Mouse (Mus musculus): ENCODE measurements at regions not wholly inside any gene's neighbourhood (a gene's known extent, or its start where the extent isn't known, plus 50 kb on each side); places are given as distances from the start of the nearest gene placed in this dataset.

DNA sequence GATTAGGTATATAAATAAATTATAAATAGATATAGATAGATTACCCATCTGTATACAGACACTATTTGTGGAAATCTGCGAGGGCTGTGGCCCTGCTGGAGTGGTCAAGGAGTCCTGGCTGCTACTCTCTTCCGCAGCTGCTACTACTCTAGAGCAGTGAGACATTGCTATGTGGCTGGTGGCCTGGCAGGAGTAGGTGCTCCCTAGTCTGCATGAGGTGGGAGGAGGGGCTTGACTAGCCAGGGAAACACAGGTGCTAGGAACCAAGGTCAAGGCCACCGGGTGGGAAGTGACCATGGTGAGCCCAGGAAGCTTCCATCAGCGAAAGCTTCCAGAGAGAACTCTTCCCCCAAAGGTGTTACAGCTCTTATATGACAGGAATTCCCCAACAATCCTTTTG, 100.3 kb downstream of the Dyrk2 start:
- Histone ChIP-seq H3K27ac (ENCODE audit: control insufficient read depth, insufficient read depth, low read length) (no peak overlapping the region), H3K27me3 (ENCODE audit: control insufficient read depth, insufficient read depth, low read length) (no peaks in the 10 kb centered on the region), H3K36me3 (ENCODE audit: control insufficient read depth, insufficient read depth, low read length) (no peaks in the 10 kb centered on the region), H3K4me3 (ENCODE audit: control insufficient read depth, insufficient read depth, low read length) (no peak overlapping the region), H3K4me1 (replicated peaks; ENCODE audit: control insufficient read depth, insufficient read depth, low read length) (peaks cover 9% of the 10 kb centered on the region; the same call in 1 of the 2 replicates)
- DNase-seq = no peak
- TF ChIP-seq POLR2A (IDR thresholded peaks at IDR 0.05; ENCODE audit: control insufficient read depth, extremely low read depth, insufficient read depth, low read length, poor library complexity) (no peak), CTCF (IDR thresholded peaks at IDR 0.05; ENCODE audit: borderline replicate concordance, control insufficient read depth, extremely low read depth, insufficient read depth, low read length, poor library complexity) (no peak)
- 93% methylated on average over 4 of the region's 4 CpGs for WGBS

DNA sequence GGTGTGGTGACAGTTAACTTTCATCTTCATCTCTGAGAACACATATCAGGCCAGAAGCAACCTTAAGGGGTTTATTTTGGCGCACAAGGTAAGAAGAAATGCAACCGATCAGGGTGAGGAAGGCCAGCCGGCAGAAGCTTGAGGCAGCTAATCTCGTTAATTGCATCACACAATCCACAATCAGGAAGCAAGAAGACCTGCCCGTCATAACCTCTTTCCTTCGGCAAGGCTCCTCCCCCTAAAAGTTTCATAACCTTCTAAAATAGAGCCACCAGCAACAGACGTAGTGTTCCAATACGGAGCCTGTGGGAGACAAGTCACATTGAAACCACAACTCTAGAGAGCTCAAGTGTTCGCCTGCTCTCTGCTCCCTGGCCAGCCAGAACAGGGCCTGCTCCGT, 91.4 kb downstream of the Dyrk2 start:
- no peak for TF ChIP-seq CTCF (IDR thresholded peaks at IDR 0.05; ENCODE audit: borderline replicate concordance, control insufficient read depth, extremely low read depth, insufficient read depth, low read length, poor library complexity)
- TF ChIP-seq POLR2A (IDR thresholded peaks at IDR 0.05; ENCODE audit: control insufficient read depth, extremely low read depth, insufficient read depth, low read length, poor library complexity) = no peak
- no peak for DNase-seq
- 97% methylated on average over 10 of the region's 10 CpGs for WGBS
- Histone ChIP-seq H3K4me1 (replicated peaks; ENCODE audit: control insufficient read depth, insufficient read depth, low read length) (peaks cover 7% of the 10 kb centered on the region), H3K4me3 (ENCODE audit: control insufficient read depth, insufficient read depth, low read length) (no peak overlapping the region), H3K27ac (ENCODE audit: control insufficient read depth, insufficient read depth, low read length) (no peak overlapping the region), H3K36me3 (ENCODE audit: control insufficient read depth, insufficient read depth, low read length) (no peaks in the 10 kb centered on the region), H3K27me3 (ENCODE audit: control insufficient read depth, insufficient read depth, low read length) (no peaks in the 10 kb centered on the region)

DNA sequence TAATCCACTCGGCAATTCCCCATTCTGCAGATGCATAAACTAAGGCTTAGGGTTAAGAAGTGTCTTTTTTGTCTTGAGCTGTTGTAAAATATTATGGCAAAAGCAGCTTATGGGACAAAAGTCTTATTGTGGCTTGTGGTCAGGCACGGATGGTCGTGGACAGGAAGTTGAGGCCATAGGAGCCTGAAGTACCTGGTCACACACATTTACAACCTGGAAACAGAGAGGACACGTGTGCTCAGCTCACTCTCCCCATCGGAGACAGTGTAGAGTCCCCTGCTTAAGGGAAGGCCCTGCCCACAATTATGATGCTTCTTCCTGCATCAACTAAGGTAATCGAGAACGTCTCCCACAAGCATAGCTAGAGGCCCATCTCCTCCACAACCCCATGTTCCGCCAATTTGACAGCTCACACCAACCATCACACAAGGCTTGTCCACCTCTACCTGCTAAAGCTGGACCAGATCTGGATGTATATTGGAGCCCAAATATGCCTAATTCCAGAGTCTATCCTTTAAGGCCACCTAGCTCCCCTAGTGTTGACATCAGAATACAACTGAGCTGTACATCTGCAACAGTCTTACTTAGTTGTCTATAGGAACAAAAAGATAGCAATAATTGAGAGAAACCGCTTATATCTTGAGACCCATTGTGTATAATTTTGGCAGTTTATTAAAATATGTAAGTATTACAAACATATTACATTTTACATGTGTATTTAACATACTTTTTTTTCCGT, 89.0 kb downstream of the Dyrk2 start:
- no peak overlapping the region for H3K27ac ChIP-seq (ENCODE audit: control insufficient read depth, insufficient read depth, low read length)
- H3K27me3 ChIP-seq (ENCODE audit: control insufficient read depth, insufficient read depth, low read length) = no peaks in the 10 kb centered on the region
- 50% methylated on average over 10 of the region's 10 CpGs for WGBS
- TF ChIP-seq POLR2A (IDR thresholded peaks at IDR 0.05; ENCODE audit: control insufficient read depth, extremely low read depth, insufficient read depth, low read length, poor library complexity) (no peak), CTCF (IDR thresholded peaks at IDR 0.05; ENCODE audit: borderline replicate concordance, control insufficient read depth, extremely low read depth, insufficient read depth, low read length, poor library complexity) (no peak)
- H3K36me3 ChIP-seq (ENCODE audit: control insufficient read depth, insufficient read depth, low read length) = no peaks in the 10 kb centered on the region
- DNase-seq = no peak
- H3K4me1 ChIP-seq (replicated peaks; ENCODE audit: control insufficient read depth, insufficient read depth, low read length) = peaks cover 7% of the 10 kb centered on the region
- H3K4me3 ChIP-seq (ENCODE audit: control insufficient read depth, insufficient read depth, low read length) = no peak overlapping the region

DNA sequence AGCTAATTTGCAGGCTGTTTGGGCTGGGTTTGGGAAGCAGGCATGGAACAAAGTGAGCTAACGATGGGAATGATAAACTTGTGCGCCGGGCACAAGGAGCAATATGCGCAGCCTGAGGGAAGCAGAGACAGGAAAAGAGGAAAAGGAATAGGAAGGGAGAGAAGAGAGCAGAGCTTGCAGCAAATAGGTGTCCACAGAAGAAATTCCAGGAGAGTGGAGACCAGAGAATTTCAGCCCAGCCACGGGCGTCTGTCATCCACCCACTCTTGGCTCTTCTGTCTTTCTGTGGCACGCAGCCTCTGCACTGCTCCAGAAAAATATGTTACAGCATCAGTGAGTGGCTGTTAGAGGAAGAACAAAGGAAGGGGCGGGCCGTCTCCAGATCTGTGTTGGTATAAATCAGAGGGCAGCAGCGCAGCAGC, 88.2 kb downstream of the Dyrk2 start:
- Histone ChIP-seq H3K4me1 (replicated peaks; ENCODE audit: control insufficient read depth, insufficient read depth, low read length) (peaks cover 7% of the 10 kb centered on the region), H3K4me3 (ENCODE audit: control insufficient read depth, insufficient read depth, low read length) (no peak overlapping the region), H3K27me3 (ENCODE audit: control insufficient read depth, insufficient read depth, low read length) (no peaks in the 10 kb centered on the region), H3K36me3 (ENCODE audit: control insufficient read depth, insufficient read depth, low read length) (no peaks in the 10 kb centered on the region), H3K27ac (ENCODE audit: control insufficient read depth, insufficient read depth, low read length) (no peak overlapping the region)
- WGBS = 53% methylated on average over 10 of the region's 10 CpGs
- TF ChIP-seq CTCF (IDR thresholded peaks at IDR 0.05; ENCODE audit: borderline replicate concordance, control insufficient read depth, extremely low read depth, insufficient read depth, low read length, poor library complexity) (no peak), POLR2A (IDR thresholded peaks at IDR 0.05; ENCODE audit: control insufficient read depth, extremely low read depth, insufficient read depth, low read length, poor library complexity) (no peak)
- no peak for DNase-seq

DNA sequence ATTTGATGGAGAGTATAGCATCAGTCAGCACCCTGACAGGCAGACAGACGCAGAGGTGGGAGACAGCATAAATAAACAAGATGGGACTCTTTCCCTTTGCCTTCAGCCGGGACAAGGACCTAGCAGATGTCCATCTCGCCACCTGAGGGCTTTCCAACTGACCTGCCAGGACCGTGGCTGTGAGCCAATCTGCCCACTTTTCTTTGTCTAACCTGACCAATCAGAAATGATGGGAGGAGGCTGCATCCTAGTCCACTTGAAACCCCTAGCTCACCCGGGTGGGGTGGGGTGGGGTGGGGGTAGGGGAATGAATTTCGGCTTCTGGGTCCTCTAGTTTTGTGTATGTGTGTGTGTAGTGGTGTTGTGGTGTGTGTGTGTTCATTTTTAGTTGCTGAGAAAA, 87.4 kb downstream of the Dyrk2 start:
- no peak for TF ChIP-seq CTCF (IDR thresholded peaks at IDR 0.05; ENCODE audit: borderline replicate concordance, control insufficient read depth, extremely low read depth, insufficient read depth, low read length, poor library complexity)
- no peak for TF ChIP-seq POLR2A (IDR thresholded peaks at IDR 0.05; ENCODE audit: control insufficient read depth, extremely low read depth, insufficient read depth, low read length, poor library complexity)
- H3K4me1 ChIP-seq (replicated peaks; ENCODE audit: control insufficient read depth, insufficient read depth, low read length) = peaks cover 7% of the 10 kb centered on the region

DNA sequence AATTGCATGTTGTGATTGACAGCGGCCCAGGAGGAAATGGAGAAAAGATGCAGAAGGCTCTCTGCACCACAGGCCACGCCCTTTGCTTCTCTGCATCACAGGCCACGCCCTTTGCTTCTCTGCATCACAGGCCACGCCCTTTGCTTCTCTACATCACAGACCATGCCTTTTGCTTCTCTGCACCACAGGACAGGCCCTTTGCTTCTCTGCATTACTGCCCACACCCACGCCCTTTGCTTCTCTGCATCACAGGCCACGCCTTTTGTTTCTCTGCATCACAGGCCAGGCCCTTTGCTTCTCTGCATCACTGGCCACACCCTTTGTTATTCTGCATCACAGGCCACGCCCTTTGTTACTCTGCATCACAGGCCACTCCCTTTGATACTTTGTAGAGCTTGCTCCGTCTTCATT, 82.7 kb downstream of the Dyrk2 start:
- H3K27me3 ChIP-seq (ENCODE audit: control insufficient read depth, insufficient read depth, low read length) = no peaks in the 10 kb centered on the region
- no peaks in the 10 kb centered on the region for H3K4me1 ChIP-seq (replicated peaks; ENCODE audit: control insufficient read depth, insufficient read depth, low read length)
- 92% methylated on average over 8 of the region's 8 CpGs for WGBS
- H3K4me3 ChIP-seq (ENCODE audit: control insufficient read depth, insufficient read depth, low read length) = no peak overlapping the region
- TF ChIP-seq POLR2A (IDR thresholded peaks at IDR 0.05; ENCODE audit: control insufficient read depth, extremely low read depth, insufficient read depth, low read length, poor library complexity) = no peak
- TF ChIP-seq CTCF (IDR thresholded peaks at IDR 0.05; ENCODE audit: borderline replicate concordance, control insufficient read depth, extremely low read depth, insufficient read depth, low read length, poor library complexity) = no peak
- DNase-seq = no peak
- H3K27ac ChIP-seq (ENCODE audit: control insufficient read depth, insufficient read depth, low read length) = no peak overlapping the region
- no peaks in the 10 kb centered on the region for H3K36me3 ChIP-seq (ENCODE audit: control insufficient read depth, insufficient read depth, low read length)

More for the DNA sequence above, 87.4 kb downstream of the Dyrk2 start:
- no peak overlapping the region for H3K4me3 ChIP-seq (ENCODE audit: control insufficient read depth, insufficient read depth, low read length)
- no peaks in the 10 kb centered on the region for H3K27me3 ChIP-seq (ENCODE audit: control insufficient read depth, insufficient read depth, low read length)
- no peak for DNase-seq
- no peak overlapping the region for H3K27ac ChIP-seq (ENCODE audit: control insufficient read depth, insufficient read depth, low read length)
- WGBS = 98% methylated on average over 6 of the region's 6 CpGs
- H3K36me3 ChIP-seq (ENCODE audit: control insufficient read depth, insufficient read depth, low read length) = no peaks in the 10 kb centered on the region
